Mouse (Mus musculus) neural tube, embryonic 13.5 days (tissue): Measurements from ENCODE around the gene Tbp. TPM values are rescaled to one million over a fixed set of nuclear protein-coding genes. Genes with fewer than 3 reads are reported as not detected.
A peak's percentile ranks its signal among the peaks of the same experiment; 100 is the strongest.
"Not testable (repeated sequence)": the region's sequence is repeated elsewhere in the genome, so short reads cannot be mapped to it uniquely, and the experiment has no call there.

Source experiments
- ATAC-seq: fragments of 200-750 bp; cut with Nextera tagmentation; 2 replicates; pipeline ENCODE4 v1.8.0; 2017; ENCODE audit warnings: low read depth, mild to moderate bottlenecking, moderate TSS enrichment, moderate library complexity
- H3K27ac ChIP-seq: fragments of 300-500 bp; sonication (generic); replicated peaks from 2 replicates; pipeline ENCODE4 v1.5.1; 2015; ENCODE audit warnings: moderate library complexity, mild to moderate bottlenecking, inconsistent platforms
- H3K27me3 ChIP-seq: fragments of 300-500 bp; sonication (generic); 2 replicates; pipeline ENCODE4 v1.6.1; 2015; ENCODE audit warnings: mild to moderate bottlenecking, inconsistent platforms
- H3K36me3 ChIP-seq: fragments of 300-500 bp; sonication (generic); 2 replicates; pipeline ENCODE4 v1.6.1; 2015; ENCODE audit warnings: mild to moderate bottlenecking, inconsistent platforms
- H3K4me1 ChIP-seq: fragments of 300-500 bp; sonication (generic); replicated peaks from 2 replicates; pipeline ENCODE4 v1.6.1; 2015; ENCODE audit warnings: inconsistent platforms
- H3K4me2 ChIP-seq: fragments of 300-500 bp; sonication (generic); 2 replicates; pipeline ENCODE4 v1.6.1; 2015; ENCODE audit warnings: inconsistent platforms, mild to moderate bottlenecking, moderate library complexity
- H3K4me3 ChIP-seq: fragments of 300-500 bp; sonication (generic); 2 replicates; pipeline ENCODE4 v1.5.1; 2015; ENCODE audit warnings: mild to moderate bottlenecking, inconsistent platforms
- H3K9ac ChIP-seq: fragments of 300-500 bp; sonication (generic); 2 replicates; pipeline ENCODE4 v1.6.1; 2015; ENCODE audit warnings: moderate library complexity, mild to moderate bottlenecking, inconsistent platforms
- H3K9me3 ChIP-seq: fragments of 300-500 bp; sonication (generic); 2 replicates; pipeline ENCODE4 v1.6.1; 2016; ENCODE audit warnings: inconsistent platforms
- WGBS: fragments of 180-500 bp; shearing (Covaris S2); methylation state at CpG from one replicate; pipeline ENCODE4 v1.1.7; 2015; 5-methylcytosine and 5-hydroxymethylcytosine counted together
- polyA plus RNA-seq: library from polyadenylated mRNA; unstranded; fragments of >200 nt; fragmentation: Nextera tagmentation; extraction: Ambion mirVana; gene quantifications from 2 replicates; pipeline ENCODE4 v1.2.1, GENCODE M21; 2015

Tbp gene
- polyA plus RNA-seq, 1 experiment from 2014 or later: 63.3 TPM

- Histone ChIP-seq H3K4me2 (no peak overlapping the region), H3K4me1 (no peaks in the 10 kb centered on the region), H3K27ac (no peak overlapping the region), H3K36me3 (peaks cover 95% of the 10 kb centered on the region), H3K27me3 (no peaks in the 10 kb centered on the region), H3K9me3 (no peaks in the 10 kb centered on the region), H3K4me3 (no peak overlapping the region), H3K9ac (no peak overlapping the region)
- ATAC-seq: no peak
- 93% methylated on average over 5 of the region's 5 CpGs for WGBS
These were observed 18.5 kb downstream of the Tbp start for GRCm38 (mm10) chr17:15518186-15518585.

- no peak overlapping the region for H3K4me2 ChIP-seq
- no peaks in the 10 kb centered on the region for H3K4me1 ChIP-seq
- 96% methylated on average over 1 of the region's 1 CpGs for WGBS
- no peak overlapping the region for H3K9ac ChIP-seq
- peaks cover 93% of the 10 kb centered on the region for H3K36me3 ChIP-seq
- ATAC-seq: no peak
- H3K27me3 ChIP-seq: no peaks in the 10 kb centered on the region
- H3K27ac ChIP-seq: no peak overlapping the region
- H3K4me3 ChIP-seq: no peak overlapping the region
- no peaks in the 10 kb centered on the region for H3K9me3 ChIP-seq
These were observed 19.1 kb downstream of the Tbp start for GRCm38 (mm10) chr17:15518766-15519165.

GRCm38 (mm10) chr17:15526304-15526703 is 26.6 kb downstream of the Tbp start:
- ATAC-seq: no peak
- Histone ChIP-seq H3K9ac (peak overlapping the region; percentile 87), H3K9me3 (no peaks in the 10 kb centered on the region), H3K36me3 (peaks cover 36% of the 10 kb centered on the region), H3K4me2 (peak overlapping the region; percentile 64), H3K4me1 (peaks cover 21% of the 10 kb centered on the region), H3K27me3 (no peaks in the 10 kb centered on the region), H3K4me3 (peak overlapping the region; percentile 83), H3K27ac (no peak overlapping the region)
- WGBS: 18% methylated on average over 10 of the region's 10 CpGs

GRCm38 (mm10) chr17:15526986-15527810 is 27.5 kb downstream of the Tbp start, which contains the start of gene Pdcd2:
Pdcd2 (minus strand) TSS chr17:15527301.
- Histone ChIP-seq H3K9ac (peak within 1 kb of the TSS; percentile 87), H3K36me3 (peaks cover 27% of the 10 kb centered on the region), H3K27ac (peak within 1 kb of the TSS; percentile 85), H3K4me3 (peak within 1 kb of the TSS; percentile 83), H3K4me2 (peak within 1 kb of the TSS; percentile 64), H3K27me3 (no peaks in the 10 kb centered on the region), H3K9me3 (no peaks in the 10 kb centered on the region), H3K4me1 (peaks cover 21% of the 10 kb centered on the region)
- ATAC-seq: peak; percentile 98
- 2% methylated on average over 49 of the region's 55 CpGs for WGBS

GRCm38 (mm10) chr17:15527811-15528136 is 28.1 kb downstream of the Tbp start:
- peak overlapping the region; percentile 87 for H3K9ac ChIP-seq
- ATAC-seq: no peak
- peak overlapping the region; percentile 64 for H3K4me2 ChIP-seq
- H3K27me3 ChIP-seq: no peaks in the 10 kb centered on the region
- peak overlapping the region; percentile 83 for H3K4me3 ChIP-seq
- H3K4me1 ChIP-seq: peaks cover 21% of the 10 kb centered on the region
- H3K9me3 ChIP-seq: no peaks in the 10 kb centered on the region
- WGBS: 70% methylated on average over 3 of the region's 3 CpGs
- peaks cover 22% of the 10 kb centered on the region for H3K36me3 ChIP-seq
- peak overlapping the region; percentile 85 for H3K27ac ChIP-seq

GRCm38 (mm10) chr17:15528887-15529286 is 29.2 kb downstream of the Tbp start:
- H3K27me3 ChIP-seq: no peaks in the 10 kb centered on the region
- H3K36me3 ChIP-seq: peaks cover 15% of the 10 kb centered on the region
- H3K4me3 ChIP-seq: no peak overlapping the region
- H3K9ac ChIP-seq: no peak overlapping the region
- no peak for ATAC-seq
- 85% methylated on average over 2 of the region's 2 CpGs for WGBS
- no peak overlapping the region for H3K4me2 ChIP-seq
- H3K27ac ChIP-seq: no peak overlapping the region
- H3K9me3 ChIP-seq: no peaks in the 10 kb centered on the region
- peaks cover 21% of the 10 kb centered on the region for H3K4me1 ChIP-seq

GRCm38 (mm10) chr17:15530141-15530540 is 30.5 kb downstream of the Tbp start:
- WGBS: 5% methylated on average over 5 of the region's 5 CpGs
- no peak for ATAC-seq
- H3K27me3 ChIP-seq: peaks cover 3% of the 10 kb centered on the region

GRCm38 (mm10) chr17:15535162-15535800 is 35.6 kb downstream of the Tbp start:
- Histone ChIP-seq H3K4me3 (0 out of 2 replicates have a peak overlapping the region, but pooled peaks have one; percentile 53), H3K27ac (no peak overlapping the region), H3K36me3 (no peaks in the 10 kb centered on the region), H3K9me3 (no peaks in the 10 kb centered on the region), H3K27me3 (peaks cover 28% of the 10 kb centered on the region), H3K9ac (no peak overlapping the region), H3K4me1 (peaks cover 10% of the 10 kb centered on the region; the same call in 1 of the 2 replicates), H3K4me2 (no peak overlapping the region)
- no peak for ATAC-seq
- 66% methylated on average over 11 of the region's 11 CpGs for WGBS

More at GRCm38 (mm10) chr17:15530141-15530540, 30.5 kb downstream of the Tbp start:
- H3K4me3 ChIP-seq: no peak overlapping the region
- no peak overlapping the region for H3K27ac ChIP-seq
- H3K9me3 ChIP-seq: no peaks in the 10 kb centered on the region
- H3K9ac ChIP-seq: no peak overlapping the region
- H3K4me1 ChIP-seq: peaks cover 21% of the 10 kb centered on the region
- peaks cover 3% of the 10 kb centered on the region; the same call in 1 of the 2 replicates for H3K36me3 ChIP-seq
- no peak overlapping the region for H3K4me2 ChIP-seq

GRCm38 (mm10) chr17:15535943-15536342 is 36.3 kb downstream of the Tbp start:
- no peak overlapping the region for H3K27ac ChIP-seq
- H3K4me1 ChIP-seq: peaks cover 10% of the 10 kb centered on the region; the same call in 1 of the 2 replicates
- no peak for ATAC-seq
- peak overlapping the region; percentile 76 for H3K9ac ChIP-seq
- H3K4me2 ChIP-seq: peak overlapping the region; percentile 97
- 15% methylated on average over 8 of the region's 8 CpGs for WGBS
- H3K4me3 ChIP-seq: peak overlapping the region; percentile 53
- H3K9me3 ChIP-seq: no peaks in the 10 kb centered on the region
- no peaks in the 10 kb centered on the region for H3K36me3 ChIP-seq
- H3K27me3 ChIP-seq: peaks cover 29% of the 10 kb centered on the region

- Histone ChIP-seq H3K9me3 (no peaks in the 10 kb centered on the region), H3K4me3 (peak overlapping the region; percentile 53), H3K4me2 (peak overlapping the region; percentile 97), H3K27me3 (peaks cover 29% of the 10 kb centered on the region), H3K9ac (peak overlapping the region; percentile 76), H3K4me1 (peaks cover 10% of the 10 kb centered on the region; the same call in 1 of the 2 replicates), H3K27ac (no peak overlapping the region), H3K36me3 (no peaks in the 10 kb centered on the region)
- ATAC-seq: peak; percentile 36; the same call in 1 of the 2 replicates
- under 1% methylated on average over 33 of the region's 33 CpGs for WGBS
These were observed 36.8 kb downstream of the Tbp start for GRCm38 (mm10) chr17:15536457-15536904.

- H3K4me2 ChIP-seq: no peak overlapping the region
- H3K4me3 ChIP-seq: no peak overlapping the region
- H3K9me3 ChIP-seq: peaks cover 9% of the 10 kb centered on the region; the same call in 1 of the 2 replicates
- H3K27me3 ChIP-seq: peaks cover 24% of the 10 kb centered on the region
- WGBS: 72% methylated on average over 4 of the region's 4 CpGs
- ATAC-seq: no peak
- H3K4me1 ChIP-seq: peaks cover 10% of the 10 kb centered on the region; the same call in 1 of the 2 replicates
- no peak overlapping the region for H3K27ac ChIP-seq
- H3K9ac ChIP-seq: no peak overlapping the region
- peaks cover 4% of the 10 kb centered on the region for H3K36me3 ChIP-seq
These were observed 40.6 kb downstream of the Tbp start for GRCm38 (mm10) chr17:15540309-15540708.

- H3K4me2 ChIP-seq, H3K9me3 ChIP-seq, H3K4me1 ChIP-seq, H3K9ac ChIP-seq, H3K27me3 ChIP-seq, H3K27ac ChIP-seq, H3K4me3 ChIP-seq, ATAC-seq, H3K36me3 ChIP-seq: not testable (repeated sequence)
- 65% methylated on average over 4 of the region's 4 CpGs for WGBS
These were observed 44.2 kb downstream of the Tbp start for GRCm38 (mm10) chr17:15543868-15544267.
